Mouse (Mus musculus): ENCODE data around the gene Pacs1.
"Not testable (repeated sequence)": the region's sequence is repeated elsewhere in the genome, so short reads cannot be mapped to it uniquely, and the experiment has no call there.

Pacs1 gene

DNA sequence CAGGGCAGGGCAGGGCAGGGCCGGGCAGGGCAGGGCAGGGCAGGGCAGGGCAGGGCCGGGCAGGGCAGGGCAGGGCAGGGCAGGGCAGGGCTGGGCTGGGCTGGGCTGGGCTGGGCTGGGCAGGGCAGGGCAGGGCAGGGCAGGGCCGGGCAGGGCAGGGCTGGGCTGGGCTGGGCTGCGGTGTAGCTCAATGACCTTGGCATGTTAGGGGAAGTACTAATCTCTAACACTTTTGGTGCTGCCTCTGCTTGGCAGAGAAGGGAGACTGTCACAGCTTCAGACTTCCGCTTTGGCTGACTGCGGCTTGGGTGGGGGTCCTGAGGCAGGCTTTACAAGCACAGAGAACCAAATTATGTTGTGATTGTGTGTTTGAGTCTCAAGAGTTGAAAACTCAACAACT is 123.9 kb downstream of the Pacs1 start:
- not testable (repeated sequence) for DNase-seq

DNA sequence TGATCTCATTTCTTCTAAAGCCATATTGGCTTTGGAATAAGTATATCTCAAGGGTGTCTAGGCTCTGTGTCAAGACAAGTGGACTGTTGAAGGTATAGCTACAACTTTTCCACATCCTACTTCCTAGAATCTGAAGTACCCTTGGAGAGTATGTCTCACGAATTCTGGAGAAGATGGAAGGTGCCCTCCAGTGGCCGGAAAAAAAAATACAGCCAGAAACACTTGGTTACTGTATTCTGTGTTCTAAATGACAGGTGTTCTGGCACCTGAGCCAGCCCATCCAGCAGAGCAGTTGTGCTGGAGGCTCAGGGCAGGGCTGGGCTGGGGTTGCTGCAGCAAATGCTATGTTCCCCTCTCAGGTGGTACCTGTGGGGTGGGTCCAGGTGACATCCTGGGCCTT is 133.3 kb downstream of the Pacs1 start:
- peak; percentile 75 to 80 for DNase-seq

GRCm38 (mm10) chr19:5131237-5131636 is 141.7 kb downstream of the Pacs1 start:
- no peak for DNase-seq

GRCm38 (mm10) chr19:5129770-5130169 is 143.1 kb downstream of the Pacs1 start:
- DNase-seq: no peak

DNA sequence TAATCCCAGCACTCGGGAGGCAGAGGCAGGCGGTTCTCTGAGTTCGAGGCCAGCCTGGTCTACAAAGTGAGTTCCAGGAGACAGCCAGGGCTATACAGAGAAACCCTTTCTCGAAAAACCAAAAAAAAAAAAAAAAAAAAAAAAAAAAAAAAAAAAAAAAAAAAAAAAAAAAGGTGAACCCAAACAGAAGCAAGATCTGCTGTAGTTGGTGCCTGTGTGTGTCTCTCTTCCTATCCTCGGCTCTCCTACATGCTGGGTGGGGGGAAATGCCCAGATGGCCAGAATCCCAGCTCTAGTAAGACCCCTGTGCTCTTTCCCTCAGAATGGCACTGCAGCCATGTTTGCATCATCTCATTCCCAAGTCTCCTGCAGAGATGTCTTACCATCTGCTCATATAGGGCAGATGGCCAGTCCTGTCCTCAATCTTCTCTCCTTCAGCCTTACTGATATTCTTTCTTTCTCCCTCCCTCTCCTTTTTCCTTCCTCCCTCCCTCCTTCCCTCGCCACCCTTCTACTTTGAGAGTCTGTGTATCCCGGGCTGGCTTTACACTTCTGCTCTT is 148.8 kb downstream of the Pacs1 start:
- no peak for DNase-seq

GRCm38 (mm10) chr19:5123241-5123640 is 149.7 kb downstream of the Pacs1 start:
- no peak for DNase-seq

- DNase-seq: no peak
Observed at GRCm38 (mm10) chr19:5122492-5122891, 150.4 kb downstream of the Pacs1 start.

- DNase-seq: no peak
Observed at GRCm38 (mm10) chr19:5118384-5118698, 154.6 kb downstream of the Pacs1 start, which contains the start of gene Klc2. Klc2 (minus strand) TSS chr19:5118560.

GRCm38 (mm10) chr19:5117494-5118383 is 155.2 kb downstream of the Pacs1 start:
- DNase-seq: peak; percentile 96

GRCm38 (mm10) chr19:5113783-5114182 is 159.1 kb downstream of the Pacs1 start:
- DNase-seq: no peak

DNA sequence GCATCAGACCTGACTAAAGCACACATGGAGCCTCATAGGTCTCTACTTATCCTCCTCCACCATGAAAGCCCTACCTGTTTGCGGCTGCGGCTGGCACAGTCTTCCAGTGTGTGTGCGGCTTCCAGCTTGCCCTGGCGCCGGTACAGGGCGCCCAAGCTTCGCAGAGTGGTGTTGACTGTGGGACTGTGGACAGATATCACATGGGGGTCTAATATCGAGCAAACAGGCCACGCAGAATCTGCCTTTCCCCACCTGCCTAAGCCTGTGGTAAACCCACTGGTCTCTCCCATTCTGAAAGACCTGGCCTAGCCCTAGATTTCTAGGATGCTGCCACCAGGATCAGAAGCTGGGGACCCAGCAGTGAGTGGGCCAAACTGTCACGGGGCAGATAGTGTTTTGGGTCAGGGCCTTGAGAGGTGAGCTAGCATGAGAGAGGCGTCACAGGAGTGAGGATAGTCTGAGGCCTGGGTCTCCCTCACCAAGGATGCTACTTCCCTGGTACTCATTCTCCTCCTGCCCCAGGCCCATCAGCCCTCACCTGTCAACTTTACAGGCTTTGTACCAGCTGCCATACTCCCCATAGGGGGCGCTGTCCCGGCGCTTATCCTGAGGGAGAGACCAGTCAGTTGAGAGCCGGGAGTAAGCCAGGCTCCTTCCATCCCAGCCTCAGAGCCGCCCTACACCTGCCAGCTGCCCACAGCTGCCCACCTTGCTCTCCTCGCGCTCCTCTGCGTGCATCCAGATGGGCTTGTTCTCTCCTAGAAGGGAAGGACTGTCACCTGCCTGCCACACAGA is 163.1 kb downstream of the Pacs1 start:
- DNase-seq: peak; percentile 60 to 71

DNA sequence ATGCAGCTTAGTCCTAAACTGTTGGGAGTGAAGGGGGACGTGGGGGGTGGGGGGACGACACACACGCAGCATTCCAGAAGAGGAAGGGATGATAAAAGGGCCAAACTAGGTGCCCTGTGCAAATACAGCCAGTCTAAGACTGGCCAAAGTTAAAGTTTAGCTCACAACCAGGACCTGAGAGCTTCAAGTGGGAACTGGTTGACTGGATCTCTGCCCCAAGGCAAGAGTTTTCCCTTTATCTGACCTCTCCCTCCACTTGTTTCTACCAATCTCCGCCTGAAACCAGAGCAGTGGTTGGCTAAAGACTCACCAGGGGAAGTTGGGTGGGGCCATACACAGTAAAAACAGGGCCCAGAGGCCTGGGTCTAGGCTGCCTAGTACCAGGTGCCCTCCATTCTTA is 164.2 kb downstream of the Pacs1 start:
- DNase-seq: no peak

- DNase-seq: peak; percentile 60 to 72
Observed at GRCm38 (mm10) chr19:5108271-5108575, 164.7 kb downstream of the Pacs1 start.

DNA sequence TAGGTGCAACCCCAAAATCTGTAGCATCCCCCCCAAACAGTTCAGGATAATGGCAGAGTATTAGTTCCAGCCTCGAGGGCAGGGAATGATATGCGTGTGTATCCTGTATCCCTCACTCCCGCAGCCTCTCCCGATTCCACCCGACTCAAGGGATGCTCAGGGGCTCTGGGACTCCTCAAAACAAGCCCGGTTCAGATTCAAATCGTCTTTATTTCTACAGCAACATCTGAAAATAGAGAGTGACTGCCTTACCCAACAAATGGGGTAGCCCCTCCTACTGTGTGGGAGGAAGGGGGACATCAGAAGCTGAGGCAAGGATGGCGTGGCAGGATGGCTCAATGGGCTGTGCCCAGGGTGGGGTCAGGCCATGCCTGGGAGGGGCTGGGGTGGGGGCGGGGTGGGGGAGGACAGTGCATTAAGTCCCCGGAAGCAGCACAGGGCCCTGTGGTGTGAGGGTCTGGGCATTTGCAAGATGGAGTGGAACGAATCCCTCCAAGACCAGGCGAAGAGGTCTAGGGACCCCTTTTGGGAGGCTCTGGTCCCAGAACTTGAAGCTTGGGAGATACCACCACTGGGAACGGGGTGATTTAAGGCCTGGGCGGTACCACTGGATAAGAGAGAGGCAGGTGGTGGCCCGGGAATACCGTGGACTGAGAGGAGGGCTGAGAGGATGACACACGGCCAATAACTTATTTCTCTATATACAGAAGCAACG is 165.2 kb downstream of the Pacs1 start:
- DNase-seq: no peak

- peak; percentile 98 to 99 for DNase-seq
Observed at GRCm38 (mm10) chr19:5106731-5107191, 166.2 kb downstream of the Pacs1 start, which contains the start of gene Rab1b. Rab1b (minus strand) TSS chr19:5107072.

GRCm38 (mm10) chr19:5106074-5106473 is 166.8 kb downstream of the Pacs1 start:
- peak in 1 of 2 experiments; percentile 56 for DNase-seq

- DNase-seq: peak; percentile 78 to 84
Observed at GRCm38 (mm10) chr19:5098363-5099143, 174.4 kb downstream of the Pacs1 start, which contains the start of gene Cnih2. Cnih2 (minus strand) TSS chr19:5098521.

DNA sequence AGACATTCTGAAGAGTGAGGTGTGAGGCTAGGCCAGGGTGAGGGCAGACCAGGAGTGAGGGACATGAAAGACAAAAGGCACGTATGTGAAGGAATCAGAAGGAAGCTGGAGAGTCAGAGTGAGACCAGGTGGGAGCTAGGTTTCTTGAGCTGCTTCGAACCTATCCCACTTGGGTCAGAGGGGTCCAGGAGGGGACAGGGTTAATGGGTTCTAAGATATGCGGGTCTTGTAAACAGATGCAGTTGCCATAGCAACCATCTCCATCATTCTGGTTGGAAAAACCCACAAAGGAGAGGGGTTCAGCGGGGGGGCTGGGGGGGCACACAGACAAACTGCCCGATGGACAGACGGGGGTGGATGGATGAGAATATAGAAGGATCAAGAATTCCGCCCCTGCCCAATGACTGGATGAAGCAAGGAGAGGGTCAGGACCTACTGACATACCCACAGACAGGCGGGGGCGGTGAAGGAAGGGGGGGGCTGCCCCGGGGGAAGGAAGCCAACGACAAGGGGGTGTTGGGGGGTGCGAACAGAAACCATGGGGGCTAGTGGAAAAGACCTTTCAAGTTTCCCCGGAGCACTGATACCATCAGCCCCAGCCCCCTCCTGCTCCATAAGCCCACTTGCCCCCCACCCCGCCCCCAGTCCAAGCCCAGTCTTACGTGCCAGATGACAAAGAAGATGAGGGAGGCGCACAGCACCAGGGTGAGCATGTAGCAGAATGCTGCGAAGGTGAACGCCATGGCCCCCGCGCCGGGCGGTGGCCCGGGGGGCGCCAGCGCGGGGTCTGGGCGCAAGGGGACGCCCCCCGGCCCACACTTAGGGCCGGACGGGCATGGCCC is 175.2 kb downstream of the Pacs1 start:
- DNase-seq: no peak

GRCm38 (mm10) chr19:5095887-5096474 is 176.9 kb downstream of the Pacs1 start:
- no peak for DNase-seq

DNA sequence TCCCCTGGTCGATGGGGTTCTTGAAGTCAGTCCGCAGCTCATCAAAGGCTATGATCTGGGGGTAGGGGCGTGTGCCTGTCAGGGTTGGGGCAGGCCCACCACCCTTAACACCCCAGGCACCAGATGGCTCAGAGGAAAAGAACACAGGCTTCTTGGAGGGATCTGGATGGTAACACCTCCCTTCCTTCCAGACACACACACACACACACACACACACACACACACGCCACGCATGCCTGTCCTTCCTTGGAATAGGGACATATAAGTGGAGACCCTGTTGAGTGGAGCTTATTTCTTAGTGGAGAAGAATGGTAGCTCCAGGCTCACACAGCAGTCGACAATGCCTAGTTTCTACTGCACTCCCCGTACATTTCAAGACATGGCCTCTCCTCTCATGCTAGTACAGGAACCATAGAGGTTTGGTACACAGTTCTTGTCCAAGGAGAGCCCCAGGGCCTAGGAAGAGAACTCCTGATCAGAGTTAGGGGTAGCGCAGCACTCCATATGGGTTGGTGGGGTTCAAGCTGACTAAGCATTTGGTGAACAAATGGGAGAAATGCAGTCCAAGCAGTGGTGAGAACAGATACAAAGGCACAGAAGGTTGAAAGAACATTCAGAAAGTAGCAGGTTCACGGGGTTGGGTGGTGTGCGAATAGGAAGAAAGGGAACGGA is 178.0 kb downstream of the Pacs1 start:
- DNase-seq: no peak
